ENCODE assay signal across 14 mouse cellular contexts in the genomic region with DNA sequence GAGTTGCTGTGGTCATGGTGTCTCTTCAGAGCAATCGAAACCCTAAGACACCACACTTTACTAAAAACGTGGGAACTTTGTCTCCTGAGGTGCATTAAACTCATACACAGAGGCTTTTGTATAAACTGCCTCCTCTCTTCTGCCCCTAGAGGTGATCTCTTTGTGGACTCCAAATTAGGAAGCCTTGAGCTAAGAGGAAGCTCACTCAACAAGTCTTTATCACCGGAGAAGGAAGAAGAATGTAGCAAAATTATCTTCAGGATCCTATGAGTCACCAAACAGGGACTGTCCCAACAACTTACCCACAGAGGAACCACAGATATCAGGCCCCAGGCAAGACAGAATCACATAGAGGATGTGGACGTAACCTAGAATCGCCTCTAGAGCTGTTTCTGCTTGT. TPM values are rescaled to one million over a fixed set of nuclear protein-coding genes. Genes with fewer than 3 reads are reported as not detected.
DNase-seq lines count a peak whose midpoint lies in the region; ATAC-seq and TF ChIP-seq lines count a peak whose summit lies in the region.
"Had no signal": no experiment of that assay in that cellular context is flagged by ENCODE, and none has a peak within 500 bp of the region (broad histone marks: within the 10 kb centered on the region; RNA-seq: fewer than 3 reads in every experiment).

No protein-coding gene starts in this region.

- peak; percentile 66 for DNase-seq in heart, adult 11 months
- no peak for DNase-seq in heart, adult 18-20 months
- peak; percentile 96 for DNase-seq in CH12.LX (ENCODE audit: extremely low read depth)
- DNase-seq in Muller cell, postnatal 12 days (ENCODE audit: inconsistent ontology term): no peak
- DNase-seq in thymus, adult 18-20 months: no peak
- DNase-seq in kidney, postnatal 25 days: no peak
- DNase-seq: adrenal gland, adult 2 months; cerebellum, postnatal 25 days; heart, postnatal 36 days; kidney, adult 18-20 months had no signal

- no peaks in the 10 kb centered on the region for H3K27me3 ChIP-seq in CH12.LX (replicated peaks)
- H3K27me3 ChIP-seq: embryonic facial prominence, embryonic 15.5 days had no signal

- peak; percentile 89 for TF ChIP-seq EP300 in CH12.LX (IDR thresholded peaks at IDR 0.05; ENCODE audit: low read length)

- TF ChIP-seq CTCF in CH12.LX (conservative IDR thresholded peaks at IDR 0.05 in 1 of 2, IDR thresholded peaks at IDR 0.05 in 1 of 2; ENCODE audit: low read depth in 2 of 2, low read length in 2 of 2): peak; percentile 59 to 66; a peak in 3 of 4 replicates

- no peak overlapping the region for H3K27ac ChIP-seq in CH12.LX (ENCODE audit: insufficient read depth, low read depth)
- H3K27ac ChIP-seq: embryonic facial prominence, embryonic 15.5 days had no signal

- H3K79me2 ChIP-seq in CH12.LX (replicated peaks; ENCODE audit: control insufficient read depth, extremely low read depth, insufficient read depth, poor library complexity, severe bottlenecking): no peaks in the 10 kb centered on the region

- TF ChIP-seq RAD21 in CH12.LX (IDR thresholded peaks at IDR 0.05; ENCODE audit: low read depth, low read length): peak; percentile 29

- TF ChIP-seq POLR2A in CH12.LX (IDR thresholded peaks at IDR 0.05; ENCODE audit: low read depth, low read length): no peak; the same call in 1 of the 2 replicates

- H3K9me3 ChIP-seq in CH12.LX (replicated peaks; ENCODE audit: low read length): no peaks in the 10 kb centered on the region
- H3K9me3 ChIP-seq: embryonic facial prominence, embryonic 15.5 days had no signal

- H3K36me3 ChIP-seq in CH12.LX (replicated peaks in 1 of 2; ENCODE audit: control insufficient read depth in 1 of 2, insufficient read depth in 1 of 2, low read length in 1 of 2): no peaks in the 10 kb centered on the region
- H3K36me3 ChIP-seq: embryonic facial prominence, embryonic 15.5 days had no signal

- no peak overlapping the region for H3K4me3 ChIP-seq in CH12.LX (replicated peaks in 1 of 3; ENCODE audit: low read depth in 2 of 3, low read length in 2 of 3, poor library complexity in 1 of 3)
- H3K4me3 ChIP-seq: embryonic facial prominence, embryonic 15.5 days had no signal

- in situ Hi-C loops in CH12.LX (cut with MboI; ENCODE audit: low pct_ligation_motif_present, low pct_unique_long_range_greater_than_20kb, low sequenced_read_pairs): loop anchor here (10.0 kb wide), 1 partner anchor 91 kb away; no protein-coding TSS in a partner anchor

- ATAC-seq in inflammation-experienced regulatory T-cells, adult 6 months: peak; percentile 73
- peak; percentile 82 for ATAC-seq in megakaryocyte progenitor cell, adult 5-6 weeks (replicated peaks; ENCODE audit: poor library complexity)
- ATAC-seq: midbrain, embryonic 16.5 days had no signal

- peak overlapping the region; percentile 9; the same call in 1 of the 2 replicates for H3K9ac ChIP-seq in CH12.LX (ENCODE audit: insufficient read depth, low read depth)
- H3K9ac ChIP-seq: embryonic facial prominence, embryonic 15.5 days had no signal

- peak overlapping the region; percentile 90 for H3K4me2 ChIP-seq in CH12.LX (ENCODE audit: insufficient read depth, low read depth, poor library complexity, severe bottlenecking)
- H3K4me2 ChIP-seq: embryonic facial prominence, embryonic 15.5 days had no signal

- dilution Hi-C loops in CH12.LX (cut with MboI; ENCODE audit: extremely low pct_ligation_motif_present, extremely low pct_unique_long_range_greater_than_20kb, low sequenced_read_pairs): no loop called here

- H3K4me1 ChIP-seq in CH12.LX (ENCODE audit: control insufficient read depth in 1 of 2, insufficient read depth in 2 of 2): peaks cover 16 to 46% of the 10 kb centered on the region in 2 experiments
- H3K4me1 ChIP-seq: embryonic facial prominence, embryonic 15.5 days had no signal

TF ChIP-seq in CH12.LX, 34 proteins besides CTCF, POLR2A, EP300 and RAD21:
- TF ChIP-seq HCFC1 (IDR thresholded peaks at IDR 0.05; ENCODE audit: low read depth, low read length) (peak; percentile 38; the same call in 1 of the 2 replicates), ELF1 (IDR thresholded peaks at IDR 0.05; ENCODE audit: low read depth, low read length) (peak; percentile 73), RCOR1 (conservative IDR thresholded peaks at IDR 0.05; ENCODE audit: low read depth, low read length) (peak; percentile 87), POLR2AphosphoS2 (IDR thresholded peaks at IDR 0.05; ENCODE audit: low read depth, low read length) (no peak), BHLHE40 (IDR thresholded peaks at IDR 0.05; ENCODE audit: low read depth, low read length) (peak; percentile 56), ZKSCAN1 (IDR thresholded peaks at IDR 0.05; ENCODE audit: borderline replicate concordance, low read depth, low read length) (no peak), MAZ (IDR thresholded peaks at IDR 0.05; ENCODE audit: low read depth, low read length) (peak; percentile 59; the same call in 1 of the 2 replicates), TCF12 (IDR thresholded peaks at IDR 0.05; ENCODE audit: low read depth, low read length) (0 out of 2 replicates have a peak, but pooled peaks have one; percentile 31), MXI1 (IDR thresholded peaks at IDR 0.05; ENCODE audit: low read depth, low read length) (peak; percentile 28; the same call in 1 of the 2 replicates), ZMIZ1 (IDR thresholded peaks at IDR 0.05; ENCODE audit: low read depth, low read length) (peak; percentile 53), KAT2A (IDR thresholded peaks at IDR 0.05; ENCODE audit: insufficient replicate concordance, low read length) (no peak), IRF4 (IDR thresholded peaks at IDR 0.05; ENCODE audit: low read depth, low read length) (peak; percentile 63), E2F4 (IDR thresholded peaks at IDR 0.05; ENCODE audit: insufficient replicate concordance, low read depth, low read length) (no peak; the same call in 1 of the 2 replicates), USF1 (IDR thresholded peaks at IDR 0.05; ENCODE audit: low read depth, low read length) (no peak), USF2 (conservative IDR thresholded peaks at IDR 0.05; ENCODE audit: low read depth, low read length) (0 out of 2 replicates have a peak, but pooled peaks have one; percentile 20), CHD1 (IDR thresholded peaks at IDR 0.05; ENCODE audit: low read depth, low read length) (no peak; the same call in 1 of the 2 replicates), MEF2A (IDR thresholded peaks at IDR 0.05; ENCODE audit: borderline replicate concordance, low read depth, low read length) (peak; percentile 82), NRF1 (IDR thresholded peaks at IDR 0.05; ENCODE audit: low read depth, low read length) (no peak), ZNF384 (IDR thresholded peaks at IDR 0.05; ENCODE audit: low read depth, low read length) (peak; percentile 7; the same call in 1 of the 2 replicates), SMC3 (IDR thresholded peaks at IDR 0.05; ENCODE audit: low read depth, low read length) (no peak; the same call in 1 of the 2 replicates), UBTF (IDR thresholded peaks at IDR 0.05; ENCODE audit: low read depth, low read length) (no peak), JUND (conservative IDR thresholded peaks at IDR 0.05; ENCODE audit: low read depth, low read length) (peak; percentile 84), CHD2 (IDR thresholded peaks at IDR 0.05; ENCODE audit: low read length) (peak; percentile 59), GABPA (IDR thresholded peaks at IDR 0.05; ENCODE audit: insufficient replicate concordance, low read depth, low read length) (no peak), MAX (IDR thresholded peaks at IDR 0.05; ENCODE audit: low read length) (peak; percentile 69), NELFE (IDR thresholded peaks at IDR 0.05; ENCODE audit: low read depth, low read length) (0 out of 2 replicates have a peak, but pooled peaks have one; percentile 44), SIN3A (IDR thresholded peaks at IDR 0.05; ENCODE audit: low read length) (peak; percentile 72; the same call in 1 of the 2 replicates), TBP (conservative IDR thresholded peaks at IDR 0.05; ENCODE audit: low read depth, low read length) (no peak; the same call in 1 of the 2 replicates), ETS1 (conservative IDR thresholded peaks at IDR 0.05; ENCODE audit: low read depth, low read length) (peak; percentile 76), MAFK (IDR thresholded peaks at IDR 0.05; ENCODE audit: insufficient replicate concordance, low read length) (peak; percentile 57; the same call in 1 of the 2 replicates), ZC3H11A (IDR thresholded peaks at IDR 0.05; ENCODE audit: low read depth, low read length) (no peak), PAX5 (IDR thresholded peaks at IDR 0.05; ENCODE audit: low read length) (no peak), MYC (IDR thresholded peaks at IDR 0.05; ENCODE audit: low read depth, low read length) (peak; percentile 45; the same call in 1 of the 2 replicates), JUN (IDR thresholded peaks at IDR 0.05; ENCODE audit: insufficient read depth, low read depth, low read length) (peak; percentile 80)

RNA-seq across cellular contexts. Expression of a gene that starts 5.8 kb away (rescaled TPM):
- 10 to 100 TPM; 10.1 to 10.3 TPM for total RNA-seq in heart, adult 18-20 months (2021)
- total RNA-seq in CH12.LX (2012; rRNA removed) (2.1 and 2.9 TPM in 2 replicates), CH12.LX (2014; rRNA removed) (1.7 and 2.2 TPM in 2 replicates)
- polyA plus RNA-seq in CH12.LX (2012; ENCODE audit: insufficient read length, low read depth): 4.7 and 5.6 TPM in 2 replicates
- polyA plus RNA-seq in inflammation-experienced regulatory T-cells, adult 6 months (2017; shearing (Covaris generic)): under 1 TPM; 0.71 to 0.86 (median 0.77) TPM
- total RNA-seq in megakaryocyte progenitor cell, adult 5-6 weeks (2015): 4.6 and 7.2 TPM in 2 replicates
- 2.0 and 2.9 TPM in 2 replicates for total RNA-seq in megakaryocyte progenitor cell, adult 5-6 weeks (2017)

RNA-seq across cellular contexts. Expression of a gene that starts 24.3 kb away (rescaled TPM):
- total RNA-seq in heart, adult 18-20 months (2021): 10 to 100 TPM; 12.0 to 14.0 TPM
- 9.1 and 12.7 TPM in 2 replicates for total RNA-seq in CH12.LX (2012; rRNA removed)
- total RNA-seq in CH12.LX (2014; rRNA removed): 21.3 and 23.6 TPM in 2 replicates
- polyA plus RNA-seq in CH12.LX (2012; ENCODE audit: insufficient read length, low read depth): 15.6 and 18.4 TPM in 2 replicates
- under 1 TPM in 1 of 3 experiments, not detected in 2; 0.21 TPM for polyA plus RNA-seq in inflammation-experienced regulatory T-cells, adult 6 months (2017; shearing (Covaris generic))
- total RNA-seq in megakaryocyte progenitor cell, adult 5-6 weeks (2015): 2.6 and 2.8 TPM in 2 replicates
- 1.0 and 4.2 TPM in 2 replicates for total RNA-seq in megakaryocyte progenitor cell, adult 5-6 weeks (2017)

Comparison
In these comparisons a context has a peak if more than half of its experiments do, and no peak if none do; other contexts are left out.
1. DNase-seq: peak in heart, adult 11 months (single experiment) and CH12.LX (single experiment); none in heart, adult 18-20 months (0 of 2), Muller cell, postnatal 12 days (single experiment), thymus, adult 18-20 months (0 of 2) and kidney, postnatal 25 days (0 of 2).